Mouse (Mus musculus) liver, adult 2 months (tissue): ENCODE measurements around the gene Pcsk4.
A peak's percentile ranks its signal among the peaks of the same experiment; 100 is the strongest.

Experiments
- CTCF ChIP-seq: fragments of 200-500 bp; IDR thresholded peaks from 2 replicates; pipeline ENCODE4 v1.5.1; 2011; ENCODE audit warnings: low read depth, low read length, control low read depth
- POLR2A ChIP-seq: fragments of 200-500 bp; IDR thresholded peaks from 2 replicates; pipeline ENCODE4 v1.6.1; 2011; ENCODE audit warnings: low read length, control low read depth; ENCODE audit not compliant: insufficient read depth; ENCODE audit errors: extremely low read depth

GRCm38 (mm10) chr10:80369995-80370747 is 40.9 kb upstream of the Pcsk4 start:
- TF ChIP-seq CTCF (peak; percentile 70), POLR2A (no peak)
